Mouse (Mus musculus) embryonic facial prominence, embryonic 13.5 days (tissue): ENCODE data around the gene Slc23a4. TPM values are rescaled to one million over a fixed set of nuclear protein-coding genes. Genes with fewer than 3 reads are reported as not detected.

Experiments
- ATAC-seq: fragments of 200-750 bp; cut with Nextera tagmentation; 2 replicates; pipeline ENCODE4 v1.8.0; 2017; ENCODE audit warnings: low read depth; ENCODE audit not compliant: insufficient number of reproducible peaks, insufficient read depth, low FRiP score, low TSS enrichment
- H3K27ac ChIP-seq: fragments of 300-500 bp; sonication (generic); 2 replicates; pipeline ENCODE4 v1.5.1; 2015; ENCODE audit warnings: moderate library complexity, mild to moderate bottlenecking, inconsistent platforms
- H3K27me3 ChIP-seq: fragments of 300-500 bp; sonication (generic); 2 replicates; pipeline ENCODE4 v1.6.1; 2015; ENCODE audit warnings: mild to moderate bottlenecking, inconsistent platforms
- H3K36me3 ChIP-seq: fragments of 300-500 bp; sonication (generic); 2 replicates; pipeline ENCODE4 v1.6.1; 2015; ENCODE audit warnings: mild to moderate bottlenecking, inconsistent platforms
- H3K4me1 ChIP-seq: fragments of 300-500 bp; sonication (generic); 2 replicates; pipeline ENCODE4 v1.6.1; 2015; ENCODE audit warnings: inconsistent platforms
- H3K4me2 ChIP-seq: fragments of 300-500 bp; sonication (generic); 2 replicates; pipeline ENCODE4 v1.6.1; 2015; ENCODE audit warnings: moderate library complexity, mild to moderate bottlenecking, inconsistent platforms
- H3K4me3 ChIP-seq: fragments of 300-500 bp; sonication (generic); 2 replicates; pipeline ENCODE4 v1.5.1; 2015; ENCODE audit warnings: mild to moderate bottlenecking, inconsistent platforms
- H3K9ac ChIP-seq: fragments of 300-500 bp; sonication (generic); 2 replicates; pipeline ENCODE4 v1.6.1; 2015; ENCODE audit warnings: mild to moderate bottlenecking, inconsistent platforms
- H3K9me3 ChIP-seq: fragments of 300-500 bp; sonication (generic); 2 replicates; pipeline ENCODE4 v1.6.1; 2016; ENCODE audit warnings: inconsistent platforms
- WGBS: fragments of 180-500 bp; shearing (Covaris S2); methylation state at CpG from one replicate; pipeline ENCODE4 v1.1.7; 2015; ENCODE audit warnings: mixed read lengths; 5-methylcytosine and 5-hydroxymethylcytosine counted together
- polyA plus RNA-seq: library from polyadenylated mRNA; unstranded; fragments of >200 nt; fragmentation: Nextera tagmentation; extraction: Ambion mirVana; gene quantifications from 2 replicates; pipeline ENCODE4 v1.2.1, GENCODE M21; 2015

Slc23a4 gene
- polyA plus RNA-seq, 1 experiment from 2014 or later, result 0.38 TPM

- Histone ChIP-seq H3K9me3 (no peaks in the 10 kb centered on the region), H3K27me3 (no peaks in the 10 kb centered on the region), H3K27ac (no peak overlapping the region), H3K9ac (0 out of 2 replicates have a peak overlapping the region, but pooled peaks have one; percentile 17), H3K4me1 (peaks cover 13% of the 10 kb centered on the region; the same call in 1 of the 2 replicates), H3K36me3 (no peaks in the 10 kb centered on the region), H3K4me3 (peak overlapping the region; percentile 19; the same call in 1 of the 2 replicates), H3K4me2 (peak overlapping the region; percentile 41)
- 0 out of 2 replicates have a peak, but pooled peaks have one; percentile 56 for ATAC-seq
- 50% methylated on average over 18 of the region's 18 CpGs for WGBS
Observed at GRCm38 (mm10) chr6:34954926-34955861, 33.0 kb downstream of the Slc23a4 start.

DNA sequence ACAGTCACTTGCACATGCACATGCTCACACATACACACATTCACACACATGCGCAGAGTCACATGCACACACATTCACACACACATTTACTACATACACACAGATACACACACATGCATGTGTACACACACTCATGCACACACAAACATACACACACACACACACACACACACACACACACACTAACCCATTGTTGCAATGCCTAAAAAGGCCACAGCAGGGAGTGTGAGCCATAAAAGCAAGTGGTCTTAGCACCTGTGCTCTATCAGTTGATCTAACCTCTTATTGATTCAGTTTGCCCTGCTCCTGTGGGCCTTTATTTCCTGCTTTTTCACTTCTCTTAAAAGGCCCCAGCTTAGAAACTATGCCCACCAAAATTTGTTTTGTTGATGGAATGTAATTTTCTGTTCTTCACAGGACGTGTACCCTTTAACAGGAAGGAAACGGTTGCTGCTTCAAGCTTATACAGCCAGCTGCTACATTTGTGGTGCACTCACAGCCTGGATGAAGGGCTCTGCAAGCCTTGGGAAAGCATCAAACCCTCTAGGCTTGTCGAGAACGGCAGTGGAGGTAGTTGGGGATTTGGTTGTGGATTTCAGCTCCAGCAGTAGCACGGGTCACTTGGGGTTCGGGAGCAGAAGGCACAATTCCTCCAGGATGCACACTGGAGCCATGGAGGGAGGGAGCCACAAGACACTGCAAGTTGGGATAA is 36.1 kb downstream of the Slc23a4 start:
- Histone ChIP-seq H3K4me3 (no peak overlapping the region), H3K9ac (no peak overlapping the region), H3K4me2 (no peak overlapping the region), H3K4me1 (peaks cover 18% of the 10 kb centered on the region; the same call in 1 of the 2 replicates), H3K9me3 (no peaks in the 10 kb centered on the region), H3K27ac (no peak overlapping the region), H3K27me3 (no peaks in the 10 kb centered on the region; the same call in 1 of the 2 replicates), H3K36me3 (no peaks in the 10 kb centered on the region)
- no peak for ATAC-seq
- WGBS, result 69% methylated on average over 7 of the region's 7 CpGs

GRCm38 (mm10) chr6:34951518-34951917 is 36.7 kb downstream of the Slc23a4 start:
- Histone ChIP-seq H3K9ac (no peak overlapping the region), H3K4me1 (peaks cover 18% of the 10 kb centered on the region; the same call in 1 of the 2 replicates), H3K36me3 (no peaks in the 10 kb centered on the region), H3K27ac (no peak overlapping the region), H3K27me3 (no peaks in the 10 kb centered on the region; the same call in 1 of the 2 replicates), H3K4me3 (no peak overlapping the region), H3K9me3 (no peaks in the 10 kb centered on the region), H3K4me2 (no peak overlapping the region)
- no peak for ATAC-seq
- WGBS, result 84% methylated on average over 7 of the region's 7 CpGs

DNA sequence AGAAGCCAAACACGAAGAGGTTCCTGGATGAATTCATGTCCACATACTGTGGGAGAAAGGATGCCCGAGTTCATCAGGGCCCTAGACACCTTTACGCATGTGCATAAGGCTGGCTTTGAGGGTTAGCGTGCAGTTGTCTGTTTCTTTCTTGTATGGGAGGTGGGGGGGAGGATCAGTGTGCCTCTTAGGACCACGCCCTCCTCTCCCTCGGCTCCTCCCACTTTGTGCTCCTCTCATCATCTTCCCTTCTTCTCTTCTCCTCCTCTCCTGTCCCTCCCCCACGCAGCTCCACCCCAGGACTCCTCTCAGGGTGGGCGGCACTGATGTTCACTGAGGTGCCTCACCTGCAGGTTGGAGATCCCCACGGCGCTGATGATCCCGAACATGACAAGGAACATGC is 39.7 kb downstream of the Slc23a4 start:
- Histone ChIP-seq H3K27me3 (no peaks in the 10 kb centered on the region; the same call in 1 of the 2 replicates), H3K27ac (no peak overlapping the region), H3K9ac (no peak overlapping the region), H3K4me2 (peak overlapping the region; percentile 57), H3K4me1 (peaks cover 13% of the 10 kb centered on the region), H3K9me3 (no peaks in the 10 kb centered on the region), H3K4me3 (peak overlapping the region; percentile 30), H3K36me3 (no peaks in the 10 kb centered on the region)
- 13% methylated on average over 11 of the region's 11 CpGs for WGBS
- no peak for ATAC-seq

- ATAC-seq, result no peak
- Histone ChIP-seq H3K4me3 (no peak overlapping the region), H3K9me3 (no peaks in the 10 kb centered on the region), H3K36me3 (no peaks in the 10 kb centered on the region), H3K4me2 (no peak overlapping the region), H3K4me1 (peaks cover 13% of the 10 kb centered on the region), H3K27ac (no peak overlapping the region), H3K27me3 (no peaks in the 10 kb centered on the region; the same call in 1 of the 2 replicates), H3K9ac (no peak overlapping the region)
- WGBS, result 83% methylated on average over 1 of the region's 1 CpGs
Observed at GRCm38 (mm10) chr6:34946486-34947079, 41.6 kb downstream of the Slc23a4 start.

- H3K4me1 ChIP-seq, result peaks cover 15% of the 10 kb centered on the region
- H3K4me3 ChIP-seq, result no peak overlapping the region
- H3K9ac ChIP-seq, result no peak overlapping the region
- no peak for ATAC-seq
- H3K36me3 ChIP-seq, result no peaks in the 10 kb centered on the region
- no peak overlapping the region for H3K4me2 ChIP-seq
- no peak overlapping the region for H3K27ac ChIP-seq
- 74% methylated on average over 5 of the region's 5 CpGs for WGBS
- H3K27me3 ChIP-seq, result no peaks in the 10 kb centered on the region; the same call in 1 of the 2 replicates
- no peaks in the 10 kb centered on the region for H3K9me3 ChIP-seq
Observed at GRCm38 (mm10) chr6:34943499-34943898, 44.7 kb downstream of the Slc23a4 start.

- Histone ChIP-seq H3K9ac (no peak overlapping the region), H3K27me3 (no peaks in the 10 kb centered on the region), H3K4me2 (no peak overlapping the region), H3K4me1 (peaks cover 16% of the 10 kb centered on the region), H3K36me3 (no peaks in the 10 kb centered on the region), H3K9me3 (no peaks in the 10 kb centered on the region), H3K4me3 (no peak overlapping the region), H3K27ac (no peak overlapping the region)
- 86% methylated on average over 9 of the region's 9 CpGs for WGBS
- ATAC-seq, result no peak
Observed at GRCm38 (mm10) chr6:34942446-34942845, 45.8 kb downstream of the Slc23a4 start.

DNA sequence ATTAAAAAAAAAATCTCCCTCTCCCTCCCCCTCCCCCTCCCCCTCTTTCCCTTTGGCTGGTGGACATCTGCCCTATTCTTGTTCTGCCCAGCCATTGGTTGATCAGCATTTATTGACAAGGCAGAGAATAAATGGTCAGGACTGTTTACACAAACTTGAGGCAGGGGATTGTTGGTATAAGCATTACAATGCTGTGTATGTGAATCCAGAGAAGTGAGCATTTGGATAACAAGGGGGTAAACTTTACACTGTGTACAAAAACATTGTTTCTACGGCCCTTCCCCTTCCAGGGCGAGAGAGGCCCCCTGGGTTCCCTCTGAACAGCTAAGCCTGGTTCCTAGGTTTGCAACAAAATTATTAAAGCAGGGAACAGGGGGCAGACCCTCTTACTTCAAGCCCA is 46.7 kb downstream of the Slc23a4 start:
- Histone ChIP-seq H3K36me3 (no peaks in the 10 kb centered on the region), H3K9me3 (no peaks in the 10 kb centered on the region), H3K9ac (no peak overlapping the region), H3K27ac (no peak overlapping the region), H3K27me3 (no peaks in the 10 kb centered on the region), H3K4me2 (no peak overlapping the region), H3K4me3 (no peak overlapping the region), H3K4me1 (peaks cover 16% of the 10 kb centered on the region)
- WGBS, result 69% methylated on average over 2 of the region's 2 CpGs
- no peak for ATAC-seq

DNA sequence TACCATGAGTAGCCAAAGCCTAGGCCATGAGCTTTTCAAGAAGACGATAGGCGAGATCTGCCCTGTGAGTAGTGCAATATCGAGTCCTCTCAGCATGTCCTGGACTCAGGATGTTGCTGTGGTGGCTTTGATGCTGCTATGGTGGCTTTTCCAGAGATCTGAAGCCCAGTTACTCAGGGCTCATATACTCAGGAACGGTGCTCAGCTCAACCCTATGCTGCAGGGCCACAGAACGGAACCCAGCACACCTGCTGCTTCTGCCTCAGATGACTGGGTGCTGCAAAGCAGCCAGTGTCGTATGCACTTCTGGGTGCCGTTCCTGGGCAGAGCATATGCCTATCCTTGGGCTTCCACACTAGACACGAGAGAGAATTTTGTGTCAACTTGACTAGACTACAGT is 48.8 kb downstream of the Slc23a4 start:
- no peaks in the 10 kb centered on the region for H3K27me3 ChIP-seq
- no peak overlapping the region for H3K4me2 ChIP-seq
- no peaks in the 10 kb centered on the region for H3K9me3 ChIP-seq
- no peak for ATAC-seq
- H3K4me1 ChIP-seq, result peaks cover 10% of the 10 kb centered on the region
- no peak overlapping the region for H3K4me3 ChIP-seq
- WGBS, result 91% methylated on average over 8 of the region's 8 CpGs
- no peaks in the 10 kb centered on the region for H3K36me3 ChIP-seq
- no peak overlapping the region for H3K9ac ChIP-seq
- no peak overlapping the region for H3K27ac ChIP-seq

- Histone ChIP-seq H3K9me3 (no peaks in the 10 kb centered on the region), H3K27me3 (no peaks in the 10 kb centered on the region), H3K27ac (no peak overlapping the region), H3K36me3 (no peaks in the 10 kb centered on the region), H3K4me3 (no peak overlapping the region), H3K4me1 (0 out of 2 replicates have a peak, but pooled peaks cover 8% of the 10 kb centered on the region), H3K4me2 (no peak overlapping the region), H3K9ac (no peak overlapping the region)
- 43% methylated on average over 4 of the region's 4 CpGs for WGBS
- no peak for ATAC-seq
Observed at GRCm38 (mm10) chr6:34938929-34939325, 49.3 kb downstream of the Slc23a4 start.

- no peak for ATAC-seq
- H3K9me3 ChIP-seq, result no peaks in the 10 kb centered on the region
- H3K4me2 ChIP-seq, result no peak overlapping the region
- H3K27me3 ChIP-seq, result no peaks in the 10 kb centered on the region
- WGBS, result 65% methylated on average over 7 of the region's 7 CpGs
- H3K9ac ChIP-seq, result no peak overlapping the region
- H3K4me1 ChIP-seq, result 0 out of 2 replicates have a peak, but pooled peaks cover 8% of the 10 kb centered on the region
- H3K27ac ChIP-seq, result no peak overlapping the region
- no peak overlapping the region for H3K4me3 ChIP-seq
- no peaks in the 10 kb centered on the region for H3K36me3 ChIP-seq
Observed at GRCm38 (mm10) chr6:34938280-34938928, 49.8 kb downstream of the Slc23a4 start.
